Mouse (Mus musculus): ENCODE measurements around the gene Galnt9. TPM values are rescaled to one million over a fixed set of nuclear protein-coding genes. Genes with fewer than 3 reads are reported as not detected.

Galnt9 gene
- polyA plus RNA-seq, 1 experiment from 2014 or later = not detected

- Histone ChIP-seq H3K4me1 (no peaks in the 10 kb centered on the region), H3K9ac (no peak overlapping the region), H3K27me3 (replicated peaks) (peaks cover 40% of the 10 kb centered on the region), H3K27ac (no peak overlapping the region), H3K9me3 (replicated peaks) (no peaks in the 10 kb centered on the region), H3K4me2 (no peak overlapping the region), H3K36me3 (no peaks in the 10 kb centered on the region), H3K4me3 (no peak overlapping the region)
- no peak for ATAC-seq
- WGBS (ENCODE audit: insufficient replicate concordance) = 60% methylated on average over 4 of the region's 4 CpGs
Observed at GRCm38 (mm10) chr5:110513791-110514190, 30.4 kb upstream of the Galnt9 start.

- Histone ChIP-seq H3K9me3 (replicated peaks) (no peaks in the 10 kb centered on the region), H3K9ac (no peak overlapping the region), H3K36me3 (no peaks in the 10 kb centered on the region), H3K4me1 (no peaks in the 10 kb centered on the region), H3K27me3 (replicated peaks) (peaks cover 43% of the 10 kb centered on the region), H3K4me2 (no peak overlapping the region), H3K27ac (no peak overlapping the region), H3K4me3 (no peak overlapping the region)
- ATAC-seq = no peak
- 55% methylated on average over 3 of the region's 3 CpGs for WGBS (ENCODE audit: insufficient replicate concordance)
Observed at GRCm38 (mm10) chr5:110514694-110515093, 29.5 kb upstream of the Galnt9 start.

- no peak overlapping the region for H3K4me2 ChIP-seq
- WGBS (ENCODE audit: insufficient replicate concordance) = 64% methylated on average over 4 of the region's 4 CpGs
- no peak for ATAC-seq
Observed at GRCm38 (mm10) chr5:110516390-110516789, 27.8 kb upstream of the Galnt9 start.

GRCm38 (mm10) chr5:110518086-110518783 lies 25.9 kb upstream of the Galnt9 start:
- no peaks in the 10 kb centered on the region for H3K36me3 ChIP-seq
- ATAC-seq = no peak
- no peak overlapping the region for H3K27ac ChIP-seq
- WGBS (ENCODE audit: insufficient replicate concordance) = 36% methylated on average over 14 of the region's 14 CpGs
- H3K4me2 ChIP-seq = no peak overlapping the region
- H3K9ac ChIP-seq = no peak overlapping the region
- no peaks in the 10 kb centered on the region for H3K9me3 ChIP-seq (replicated peaks)
- peaks cover 40% of the 10 kb centered on the region for H3K27me3 ChIP-seq (replicated peaks)
- H3K4me1 ChIP-seq = no peaks in the 10 kb centered on the region
- H3K4me3 ChIP-seq = no peak overlapping the region

More at GRCm38 (mm10) chr5:110516390-110516789, 27.8 kb upstream of the Galnt9 start:
- Histone ChIP-seq H3K27ac (no peak overlapping the region), H3K9ac (no peak overlapping the region), H3K4me1 (no peaks in the 10 kb centered on the region), H3K4me3 (no peak overlapping the region), H3K27me3 (replicated peaks) (peaks cover 46% of the 10 kb centered on the region), H3K36me3 (no peaks in the 10 kb centered on the region), H3K9me3 (replicated peaks) (no peaks in the 10 kb centered on the region)

- Histone ChIP-seq H3K27ac (no peak overlapping the region), H3K9me3 (replicated peaks) (no peaks in the 10 kb centered on the region), H3K4me2 (no peak overlapping the region), H3K4me1 (no peaks in the 10 kb centered on the region), H3K4me3 (no peak overlapping the region), H3K9ac (no peak overlapping the region), H3K27me3 (replicated peaks) (peaks cover 29% of the 10 kb centered on the region), H3K36me3 (no peaks in the 10 kb centered on the region)
- ATAC-seq = no peak
- 70% methylated on average over 4 of the region's 4 CpGs for WGBS (ENCODE audit: insufficient replicate concordance)
Observed at GRCm38 (mm10) chr5:110520974-110521373, 23.2 kb upstream of the Galnt9 start.

GRCm38 (mm10) chr5:110521822-110522221 lies 22.3 kb upstream of the Galnt9 start:
- no peak overlapping the region for H3K4me2 ChIP-seq
- WGBS (ENCODE audit: insufficient replicate concordance) = 57% methylated on average over 7 of the region's 7 CpGs
- no peak overlapping the region for H3K4me3 ChIP-seq
- H3K36me3 ChIP-seq = no peaks in the 10 kb centered on the region
- no peak for ATAC-seq
- H3K27me3 ChIP-seq (replicated peaks) = peaks cover 20% of the 10 kb centered on the region
- H3K4me1 ChIP-seq = no peaks in the 10 kb centered on the region
- H3K27ac ChIP-seq = no peak overlapping the region
- H3K9me3 ChIP-seq (replicated peaks) = no peaks in the 10 kb centered on the region
- H3K9ac ChIP-seq = no peak overlapping the region

GRCm38 (mm10) chr5:110523296-110523695 lies 20.9 kb upstream of the Galnt9 start:
- WGBS (ENCODE audit: insufficient replicate concordance) = 42% methylated on average over 4 of the region's 4 CpGs
- H3K4me1 ChIP-seq = no peaks in the 10 kb centered on the region
- ATAC-seq = no peak
- H3K9me3 ChIP-seq (replicated peaks) = no peaks in the 10 kb centered on the region
- no peak overlapping the region for H3K27ac ChIP-seq
- H3K36me3 ChIP-seq = no peaks in the 10 kb centered on the region
- H3K27me3 ChIP-seq (replicated peaks) = peaks cover 11% of the 10 kb centered on the region; the same call in 1 of the 2 replicates
- H3K9ac ChIP-seq = no peak overlapping the region
- H3K4me3 ChIP-seq = no peak overlapping the region
- H3K4me2 ChIP-seq = no peak overlapping the region

GRCm38 (mm10) chr5:110525701-110526100 lies 18.5 kb upstream of the Galnt9 start:
- H3K4me1 ChIP-seq = no peaks in the 10 kb centered on the region
- no peaks in the 10 kb centered on the region for H3K27me3 ChIP-seq (replicated peaks)
- H3K9ac ChIP-seq = no peak overlapping the region
- WGBS (ENCODE audit: insufficient replicate concordance) = 56% methylated on average over 6 of the region's 6 CpGs
- H3K4me3 ChIP-seq = no peak overlapping the region
- ATAC-seq = no peak
- H3K36me3 ChIP-seq = no peaks in the 10 kb centered on the region
- no peak overlapping the region for H3K27ac ChIP-seq
- H3K4me2 ChIP-seq = no peak overlapping the region
- no peaks in the 10 kb centered on the region for H3K9me3 ChIP-seq (replicated peaks)

GRCm38 (mm10) chr5:110526556-110526955 lies 17.6 kb upstream of the Galnt9 start:
- WGBS (ENCODE audit: insufficient replicate concordance) = 69% methylated on average over 4 of the region's 4 CpGs
- H3K36me3 ChIP-seq = no peaks in the 10 kb centered on the region
- H3K4me2 ChIP-seq = no peak overlapping the region
- no peaks in the 10 kb centered on the region for H3K27me3 ChIP-seq (replicated peaks)
- ATAC-seq = no peak
- no peaks in the 10 kb centered on the region for H3K9me3 ChIP-seq (replicated peaks)
- H3K9ac ChIP-seq = no peak overlapping the region
- H3K27ac ChIP-seq = no peak overlapping the region
- H3K4me1 ChIP-seq = no peaks in the 10 kb centered on the region
- no peak overlapping the region for H3K4me3 ChIP-seq

- Histone ChIP-seq H3K4me2 (no peak overlapping the region), H3K36me3 (no peaks in the 10 kb centered on the region), H3K9ac (no peak overlapping the region), H3K9me3 (replicated peaks) (no peaks in the 10 kb centered on the region), H3K27me3 (replicated peaks) (no peaks in the 10 kb centered on the region), H3K27ac (no peak overlapping the region), H3K4me1 (no peaks in the 10 kb centered on the region), H3K4me3 (no peak overlapping the region)
- WGBS (ENCODE audit: insufficient replicate concordance) = 61% methylated on average over 4 of the region's 4 CpGs
- no peak for ATAC-seq
Observed at GRCm38 (mm10) chr5:110531091-110531490, 13.1 kb upstream of the Galnt9 start.

GRCm38 (mm10) chr5:110534402-110534801 lies 9.8 kb upstream of the Galnt9 start:
- no peaks in the 10 kb centered on the region for H3K36me3 ChIP-seq
- no peak overlapping the region for H3K27ac ChIP-seq
- H3K9ac ChIP-seq = no peak overlapping the region
- peaks cover 7% of the 10 kb centered on the region for H3K27me3 ChIP-seq (replicated peaks)
- H3K4me3 ChIP-seq = no peak overlapping the region
- no peak overlapping the region for H3K4me2 ChIP-seq
- no peak for ATAC-seq
- no peaks in the 10 kb centered on the region for H3K4me1 ChIP-seq
- H3K9me3 ChIP-seq (replicated peaks) = no peaks in the 10 kb centered on the region
- 35% methylated on average over 1 of the region's 1 CpGs for WGBS (ENCODE audit: insufficient replicate concordance)

GRCm38 (mm10) chr5:110535964-110536363 lies 8.2 kb upstream of the Galnt9 start:
- WGBS (ENCODE audit: insufficient replicate concordance) = 76% methylated on average over 8 of the region's 8 CpGs
- no peaks in the 10 kb centered on the region for H3K36me3 ChIP-seq
- H3K4me2 ChIP-seq = no peak overlapping the region
- no peak overlapping the region for H3K27ac ChIP-seq
- H3K4me1 ChIP-seq = no peaks in the 10 kb centered on the region
- no peak for ATAC-seq
- no peak overlapping the region for H3K4me3 ChIP-seq
- no peak overlapping the region for H3K9ac ChIP-seq
- H3K27me3 ChIP-seq (replicated peaks) = peaks cover 19% of the 10 kb centered on the region
- no peaks in the 10 kb centered on the region for H3K9me3 ChIP-seq (replicated peaks)

- Histone ChIP-seq H3K36me3 (no peaks in the 10 kb centered on the region), H3K4me3 (no peak overlapping the region), H3K27me3 (replicated peaks) (peaks cover 65% of the 10 kb centered on the region), H3K4me1 (no peaks in the 10 kb centered on the region), H3K9me3 (replicated peaks) (no peaks in the 10 kb centered on the region), H3K4me2 (no peak overlapping the region), H3K9ac (no peak overlapping the region), H3K27ac (no peak overlapping the region)
- no peak for ATAC-seq
- 36% methylated on average over 2 of the region's 2 CpGs for WGBS (ENCODE audit: insufficient replicate concordance)
Observed at GRCm38 (mm10) chr5:110540947-110541346, 3.2 kb upstream of the Galnt9 start.
